Mouse (Mus musculus) macrophage (primary cell): ENCODE measurements around the gene Mdm4. TPM values are rescaled to one million over a fixed set of nuclear protein-coding genes. Genes with fewer than 3 reads are reported as not detected.

ENCODE experiments used
- H3K27ac ChIP-seq: fragments of 350-480 bp; formaldehyde crosslinking; 2 replicates; pipeline ENCODE4 v1.9.0; 2021
- H3K36me3 ChIP-seq: fragments of 350-480 bp; formaldehyde crosslinking; 2 replicates; pipeline ENCODE4 v1.9.0; 2021; ENCODE audit errors: inconsistent target
- H3K4me3 ChIP-seq: fragments of 350-480 bp; formaldehyde crosslinking; 2 replicates; pipeline ENCODE4 v1.9.0; 2021; ENCODE audit errors: inconsistent target
- H3K79me2 ChIP-seq: fragments of 350-480 bp; formaldehyde crosslinking; 2 replicates; pipeline ENCODE4 v1.9.0; 2021; ENCODE audit errors: inconsistent target
- WGBS: methylation state at CpG from one replicate; pipeline ENCODE4 v1.1.7; 2026; ENCODE audit warnings: inconsistent platforms; ENCODE audit not compliant: missing documents; 5-methylcytosine and 5-hydroxymethylcytosine counted together
- polyA plus RNA-seq: library from polyadenylated mRNA; stranded (reverse); fragments of 250-400 nt; gene quantifications from 3 replicates; pipeline ENCODE4 v1.2.4, GENCODE M21; 2018; ENCODE audit warnings: inconsistent platforms

Mdm4 gene
- polyA plus RNA-seq, 1 experiment from 2014 or later: 13.6 TPM

DNA sequence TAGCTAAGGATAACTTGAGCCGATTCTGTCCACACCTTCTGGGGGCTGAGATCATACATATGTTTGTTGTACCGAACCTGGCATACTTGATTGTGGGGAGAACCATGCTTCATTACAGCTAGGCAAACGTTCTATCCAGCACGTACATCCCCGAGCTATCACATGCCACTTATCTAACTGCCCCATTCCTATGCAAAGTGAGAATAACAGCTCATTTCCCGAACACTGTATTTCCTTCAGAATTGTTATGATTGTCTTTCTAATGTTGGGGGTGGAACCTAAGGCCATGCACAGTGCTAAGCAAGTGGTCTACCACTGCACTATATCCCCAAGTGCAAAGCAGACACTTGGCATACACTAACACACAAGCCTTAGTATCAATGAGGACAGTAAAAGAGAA, 49.1 kb downstream of the Mdm4 start:
- peaks cover 31% of the 10 kb centered on the region for H3K36me3 ChIP-seq
- H3K79me2 ChIP-seq: no peaks in the 10 kb centered on the region
- H3K4me3 ChIP-seq: no peak overlapping the region
- WGBS: 94% methylated on average over 6 of the region's 6 CpGs
- H3K27ac ChIP-seq: no peak overlapping the region

DNA sequence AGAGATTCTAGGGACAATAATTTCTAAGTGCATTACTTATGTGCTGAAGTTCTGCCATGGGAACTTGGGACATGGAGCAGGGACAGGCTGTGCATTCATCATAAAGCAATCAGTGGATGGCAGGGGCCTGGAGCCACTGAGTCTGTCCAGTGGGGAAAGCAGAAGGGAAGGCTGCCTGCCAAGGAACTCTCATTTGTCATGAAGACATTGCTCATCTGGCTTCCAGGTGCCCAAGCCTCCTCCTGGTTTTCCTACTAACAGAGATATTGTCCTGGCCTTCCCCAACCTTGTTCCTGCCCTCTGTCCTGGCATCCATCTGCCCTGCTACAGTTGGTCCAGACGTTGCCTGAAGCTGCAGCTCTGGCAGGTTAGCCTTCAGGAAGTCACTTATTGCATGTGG, 53.0 kb downstream of the Mdm4 start:
- Histone ChIP-seq H3K27ac (no peak overlapping the region), H3K36me3 (peaks cover 11% of the 10 kb centered on the region; the same call in 1 of the 2 replicates), H3K4me3 (no peak overlapping the region), H3K79me2 (no peaks in the 10 kb centered on the region)
- WGBS: 62% methylated on average over 1 of the region's 1 CpGs

- 27% methylated on average over 6 of the region's 6 CpGs for WGBS
- Histone ChIP-seq H3K4me3 (no peak overlapping the region), H3K36me3 (no peaks in the 10 kb centered on the region), H3K27ac (no peak overlapping the region), H3K79me2 (no peaks in the 10 kb centered on the region)
Observed at GRCm38 (mm10) chr1:132968659-132969058, 61.7 kb downstream of the Mdm4 start.

DNA sequence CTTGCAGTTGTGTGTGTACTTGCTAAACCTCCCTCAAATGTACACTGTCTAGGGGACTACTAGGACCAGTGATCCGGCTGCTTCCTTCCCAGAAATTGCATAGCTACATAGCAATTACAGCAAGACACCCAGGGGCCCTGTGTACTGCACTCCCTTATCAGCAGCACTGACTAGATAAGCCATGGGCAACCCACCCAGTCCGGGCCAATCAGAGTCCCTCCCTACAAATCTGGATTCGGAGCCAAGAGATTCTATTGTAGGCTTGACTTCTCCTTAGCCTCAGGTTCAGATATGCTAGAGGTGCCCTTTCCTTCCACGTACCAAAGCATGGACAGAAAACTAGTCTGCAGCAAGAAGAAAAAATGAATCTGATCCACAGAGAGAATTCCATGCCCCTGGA, 65.7 kb downstream of the Mdm4 start:
- no peaks in the 10 kb centered on the region for H3K79me2 ChIP-seq
- no peak overlapping the region for H3K4me3 ChIP-seq
- H3K36me3 ChIP-seq: no peaks in the 10 kb centered on the region
- 85% methylated on average over 4 of the region's 4 CpGs for WGBS
- H3K27ac ChIP-seq: no peak overlapping the region

DNA sequence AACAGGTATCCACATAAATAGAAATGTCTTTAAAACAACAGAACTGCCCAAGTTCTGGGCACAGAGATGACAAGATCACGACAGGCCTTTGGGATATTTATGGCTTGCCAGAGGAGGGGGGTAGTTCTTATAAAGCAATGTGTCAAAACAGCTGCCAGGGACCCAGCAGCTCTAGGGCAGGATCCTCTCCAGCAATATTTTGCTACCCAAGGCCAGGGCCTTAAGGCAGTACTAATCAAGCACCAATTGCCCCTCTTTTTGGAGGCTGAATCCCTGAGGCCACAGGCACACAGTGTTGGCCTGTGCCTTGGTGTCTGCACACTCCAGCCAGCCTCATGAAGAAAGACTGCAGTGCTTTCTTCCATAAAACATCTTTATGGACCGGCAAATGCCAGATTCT, 66.3 kb downstream of the Mdm4 start:
- Histone ChIP-seq H3K4me3 (no peak overlapping the region), H3K27ac (no peak overlapping the region)
- 93% methylated on average over 2 of the region's 2 CpGs for WGBS

DNA sequence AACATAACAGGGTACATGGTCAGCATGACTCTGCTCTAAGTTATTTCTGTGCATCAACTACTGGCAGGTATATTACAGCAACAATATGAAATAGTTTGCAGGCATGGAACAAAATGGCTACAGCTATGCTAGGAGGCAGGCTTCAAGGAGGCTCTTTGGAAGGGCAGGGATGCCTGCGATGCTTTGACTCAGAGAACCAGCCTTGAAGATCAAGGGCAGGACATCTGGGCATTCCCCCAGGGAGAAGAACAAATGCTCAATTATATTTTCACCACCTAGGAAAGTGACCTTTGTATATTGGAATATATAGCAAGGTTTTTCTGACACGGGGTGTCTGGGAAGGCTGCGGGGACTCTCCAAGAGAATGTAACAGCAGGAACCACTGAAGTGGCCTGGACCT, 68.6 kb downstream of the Mdm4 start:
- Histone ChIP-seq H3K79me2 (no peaks in the 10 kb centered on the region), H3K4me3 (no peak overlapping the region), H3K27ac (no peak overlapping the region), H3K36me3 (no peaks in the 10 kb centered on the region)
- WGBS: 93% methylated on average over 3 of the region's 3 CpGs

More for the DNA sequence above, 66.3 kb downstream of the Mdm4 start:
- no peaks in the 10 kb centered on the region for H3K79me2 ChIP-seq
- H3K36me3 ChIP-seq: no peaks in the 10 kb centered on the region

DNA sequence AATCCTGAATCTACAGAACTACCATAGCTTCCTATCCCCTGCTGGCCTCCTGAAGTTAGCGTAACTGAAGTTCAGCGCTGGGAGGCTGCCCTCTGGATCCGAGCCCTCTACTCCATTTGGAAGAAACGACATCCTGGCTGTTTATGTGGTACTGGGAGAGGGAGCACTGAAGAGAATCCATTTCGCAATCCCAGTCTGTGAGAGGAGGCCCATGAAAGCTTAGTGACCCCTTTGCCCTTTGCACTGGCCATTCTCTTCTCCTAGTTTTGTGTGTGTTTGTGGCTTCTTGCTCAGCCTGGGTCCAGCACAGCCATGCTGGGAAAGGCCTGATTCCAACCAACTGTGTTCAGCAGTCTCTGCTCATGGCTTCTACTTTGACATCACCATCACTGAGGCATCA, 73.6 kb downstream of the Mdm4 start:
- Histone ChIP-seq H3K79me2 (no peaks in the 10 kb centered on the region), H3K36me3 (no peaks in the 10 kb centered on the region), H3K27ac (no peak overlapping the region), H3K4me3 (no peak overlapping the region)
- 83% methylated on average over 5 of the region's 5 CpGs for WGBS

GRCm38 (mm10) chr1:132947811-132948210, 82.5 kb downstream of the Mdm4 start:
- Histone ChIP-seq H3K79me2 (no peaks in the 10 kb centered on the region), H3K4me3 (no peak overlapping the region), H3K27ac (no peak overlapping the region), H3K36me3 (no peaks in the 10 kb centered on the region)
- WGBS: 75% methylated on average over 7 of the region's 7 CpGs

DNA sequence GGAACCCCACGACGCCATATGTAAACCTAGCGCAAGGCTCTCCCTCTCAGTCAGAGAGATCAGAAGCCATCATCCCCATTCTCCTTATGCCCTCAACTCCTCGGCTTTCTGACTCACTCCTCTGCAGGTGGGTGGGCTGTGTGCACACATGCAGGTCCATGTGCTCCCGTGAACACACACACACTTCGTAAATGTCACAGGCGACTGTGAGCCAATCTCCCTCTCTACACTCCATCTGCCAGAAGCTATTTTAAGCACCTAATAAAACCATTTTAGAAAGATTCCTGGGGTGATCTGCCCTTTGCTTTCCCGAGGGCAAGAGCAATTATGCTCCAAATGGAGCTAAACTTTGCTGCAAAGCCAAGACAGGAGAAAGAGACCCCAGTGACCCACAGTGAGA, 84.5 kb downstream of the Mdm4 start:
- no peaks in the 10 kb centered on the region for H3K79me2 ChIP-seq
- H3K4me3 ChIP-seq: no peak overlapping the region
- H3K27ac ChIP-seq: no peak overlapping the region
- WGBS: 76% methylated on average over 8 of the region's 8 CpGs
- H3K36me3 ChIP-seq: no peaks in the 10 kb centered on the region

- 86% methylated on average over 8 of the region's 8 CpGs for WGBS
- H3K36me3 ChIP-seq: no peaks in the 10 kb centered on the region
- H3K79me2 ChIP-seq: no peaks in the 10 kb centered on the region
- H3K27ac ChIP-seq: no peak overlapping the region
- H3K4me3 ChIP-seq: no peak overlapping the region
Observed at GRCm38 (mm10) chr1:132938975-132939374, 91.4 kb downstream of the Mdm4 start.

- H3K36me3 ChIP-seq: no peaks in the 10 kb centered on the region
- H3K27ac ChIP-seq: no peak overlapping the region
- H3K79me2 ChIP-seq: no peaks in the 10 kb centered on the region
- 92% methylated on average over 26 of the region's 26 CpGs for WGBS
- H3K4me3 ChIP-seq: no peak overlapping the region
Observed at GRCm38 (mm10) chr1:132937296-132938030, 92.9 kb downstream of the Mdm4 start.

GRCm38 (mm10) chr1:132934856-132935255, 95.5 kb downstream of the Mdm4 start:
- Histone ChIP-seq H3K27ac (no peak overlapping the region), H3K79me2 (no peaks in the 10 kb centered on the region), H3K4me3 (no peak overlapping the region), H3K36me3 (no peaks in the 10 kb centered on the region)
- 25% methylated on average over 3 of the region's 7 CpGs for WGBS

DNA sequence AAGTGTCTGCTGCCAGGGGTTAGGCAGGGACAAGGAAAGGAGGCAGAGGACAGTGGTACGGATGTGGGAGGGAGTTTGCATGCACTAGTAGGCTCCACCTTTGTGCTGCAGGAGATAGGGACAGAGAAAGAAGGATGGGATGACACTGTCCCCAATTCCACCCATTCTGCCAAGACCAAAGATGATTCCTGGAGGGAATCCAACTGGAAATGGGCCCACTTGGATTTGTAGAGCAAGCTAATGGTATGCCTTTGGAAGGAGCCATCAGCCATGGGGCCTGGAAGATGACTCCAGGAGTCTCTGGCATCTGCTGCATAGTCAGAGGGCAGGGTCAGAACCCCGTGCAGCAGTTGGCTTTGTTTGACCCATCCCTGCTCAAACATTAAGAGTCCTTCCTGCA, 97.9 kb downstream of the Mdm4 start:
- H3K27ac ChIP-seq: no peak overlapping the region
- WGBS: 95% methylated on average over 2 of the region's 2 CpGs
- no peaks in the 10 kb centered on the region for H3K79me2 ChIP-seq
- no peak overlapping the region for H3K4me3 ChIP-seq
- no peaks in the 10 kb centered on the region for H3K36me3 ChIP-seq

GRCm38 (mm10) chr1:132930291-132930690, 100.1 kb downstream of the Mdm4 start:
- Histone ChIP-seq H3K79me2 (no peaks in the 10 kb centered on the region), H3K4me3 (no peak overlapping the region), H3K27ac (no peak overlapping the region), H3K36me3 (no peaks in the 10 kb centered on the region)
- WGBS: 96% methylated on average over 4 of the region's 4 CpGs

- Histone ChIP-seq H3K79me2 (no peaks in the 10 kb centered on the region), H3K27ac (no peak overlapping the region), H3K36me3 (no peaks in the 10 kb centered on the region), H3K4me3 (no peak overlapping the region)
- WGBS: 63% methylated on average over 3 of the region's 3 CpGs
Observed at GRCm38 (mm10) chr1:132928907-132929250, 101.5 kb downstream of the Mdm4 start.
